28 mouse cellular contexts compared by ENCODE assay signal in genomic region chr6:49113895-49114294, GRCm38 (mm10). TPM values are rescaled to one million over a fixed set of nuclear protein-coding genes. Genes with fewer than 3 reads are reported as not detected.
DNase-seq lines count a peak whose midpoint lies in the region; ATAC-seq and TF ChIP-seq lines count a peak whose summit lies in the region.
"Had no signal": no experiment of that assay in that cellular context is flagged by ENCODE, and none has a peak within 500 bp of the region (broad histone marks: within the 10 kb centered on the region; RNA-seq: fewer than 3 reads in every experiment).

No protein-coding gene starts in this region.

- H3K4me3 ChIP-seq in intestine, postnatal 0 days (ENCODE audit: low read depth, low read length), result no peak overlapping the region
- H3K4me3 ChIP-seq in lung, postnatal 0 days (ENCODE audit: low read depth, low read length), result no peak overlapping the region
- H3K4me3 ChIP-seq: embryonic facial prominence, embryonic 12.5 days; heart, embryonic 10.5 days; heart, embryonic 15.5 days; hindbrain, embryonic 12.5 days; liver, embryonic 15.5 days; midbrain, embryonic 12.5 days; myocyte; neural tube, embryonic 12.5 days; stomach, embryonic 15.5 days had no signal

- H3K9me3 ChIP-seq in intestine, postnatal 0 days (ENCODE audit: control insufficient read depth), result no peaks in the 10 kb centered on the region
- no peaks in the 10 kb centered on the region for H3K9me3 ChIP-seq in lung, postnatal 0 days (ENCODE audit: low read length)
- H3K9me3 ChIP-seq: embryonic facial prominence, embryonic 12.5 days; heart, embryonic 10.5 days; heart, embryonic 15.5 days; hindbrain, embryonic 12.5 days; liver, embryonic 15.5 days; midbrain, embryonic 12.5 days; neural tube, embryonic 12.5 days; stomach, embryonic 15.5 days had no signal

- no peak for TF ChIP-seq EP300 in lung, postnatal 0 days (IDR thresholded peaks at IDR 0.05)

- WGBS in intestine, postnatal 0 days, result 35% methylated on average over 7 of the region's 7 CpGs
- 88% methylated on average over 7 of the region's 7 CpGs for WGBS in lung, postnatal 0 days

- DNase-seq in embryo, embryonic 11.5 days (ENCODE audit: low read depth, low spot score), result peak; percentile 5
- no peak for DNase-seq in embryo, embryonic 10.5 days (ENCODE audit: low spot score)
- peak; percentile 66 for DNase-seq in forelimb bud, embryonic 11.5 days (ENCODE audit: low read depth, low spot score)
- peak; percentile 30 for DNase-seq in mesoderm, embryonic 11.5 days (ENCODE audit: low read depth, low spot score)
- no peak for DNase-seq in urinary bladder, postnatal 14 days (ENCODE audit: low spot score)
- no peak for DNase-seq in lung, postnatal 0 days (ENCODE audit: low spot score)
- DNase-seq in testis, postnatal 14 days (ENCODE audit: low spot score), result no peak
- DNase-seq: adrenal gland, postnatal 10 days; cerebellum, adult 11 months; cerebellum, adult 9-10 months; gastrocnemius, postnatal 14 days; kidney, adult 2 months; kidney, postnatal 36 days; lung, embryonic 14.5 days; thymus, postnatal 25 days had no signal

- H3K4me2 ChIP-seq in intestine, postnatal 0 days (replicated peaks; ENCODE audit: low read depth), result no peak overlapping the region
- no peak overlapping the region for H3K4me2 ChIP-seq in lung, postnatal 0 days (replicated peaks; ENCODE audit: low read depth, low read length)
- H3K4me2 ChIP-seq: embryonic facial prominence, embryonic 12.5 days; heart, embryonic 15.5 days; hindbrain, embryonic 12.5 days; liver, embryonic 15.5 days; lung, embryonic 14.5 days; midbrain, embryonic 12.5 days; neural tube, embryonic 12.5 days; stomach, embryonic 15.5 days had no signal

- H3K27ac ChIP-seq in intestine, postnatal 0 days (ENCODE audit: low read depth, low read length), result 0 out of 2 replicates have a peak overlapping the region, but pooled peaks have one; percentile 6
- H3K27ac ChIP-seq in lung, postnatal 0 days (ENCODE audit: low read length), result no peak overlapping the region
- H3K27ac ChIP-seq: embryonic facial prominence, embryonic 12.5 days; heart, embryonic 10.5 days; heart, embryonic 15.5 days; hindbrain, embryonic 12.5 days; hindbrain, postnatal 0 days; liver, embryonic 15.5 days; midbrain, embryonic 12.5 days; neural tube, embryonic 12.5 days; stomach, embryonic 15.5 days had no signal

- peaks cover 19% of the 10 kb centered on the region for H3K36me3 ChIP-seq in intestine, postnatal 0 days (ENCODE audit: control insufficient read depth, insufficient read depth)
- no peaks in the 10 kb centered on the region for H3K36me3 ChIP-seq in lung, postnatal 0 days (ENCODE audit: insufficient read depth, low read length)

- H3K9ac ChIP-seq in intestine, postnatal 0 days (ENCODE audit: low read depth, low read length), result no peak overlapping the region
- no peak overlapping the region for H3K9ac ChIP-seq in lung, postnatal 0 days (replicated peaks; ENCODE audit: low read depth)
- H3K9ac ChIP-seq: embryonic facial prominence, embryonic 12.5 days; heart, embryonic 15.5 days; hindbrain, embryonic 12.5 days; liver, embryonic 15.5 days; lung, embryonic 14.5 days; midbrain, embryonic 12.5 days; neural tube, embryonic 12.5 days; stomach, embryonic 15.5 days had no signal

- no peaks in the 10 kb centered on the region for H3K4me1 ChIP-seq in intestine, postnatal 0 days (replicated peaks; ENCODE audit: control insufficient read depth, insufficient read depth, low read length)
- H3K4me1 ChIP-seq in lung, postnatal 0 days (ENCODE audit: insufficient read depth, low read depth, low read length), result no peaks in the 10 kb centered on the region; the same call in 1 of the 2 replicates
- H3K4me1 ChIP-seq: embryonic facial prominence, embryonic 12.5 days; hindbrain, embryonic 12.5 days; liver, embryonic 15.5 days; neural tube, embryonic 12.5 days; stomach, embryonic 15.5 days had no signal

- H3K27me3 ChIP-seq in intestine, postnatal 0 days (replicated peaks; ENCODE audit: control insufficient read depth, insufficient read depth, low read length), result no peaks in the 10 kb centered on the region
- H3K27me3 ChIP-seq in lung, postnatal 0 days (replicated peaks; ENCODE audit: insufficient read depth, low read length), result no peaks in the 10 kb centered on the region
- H3K27me3 ChIP-seq: CH12.LX; embryonic facial prominence, embryonic 12.5 days; heart, embryonic 15.5 days; hindbrain, embryonic 12.5 days; liver, embryonic 15.5 days; midbrain, embryonic 12.5 days; neural tube, embryonic 12.5 days; stomach, embryonic 15.5 days had no signal

- no peak for TF ChIP-seq CTCF in intestine, postnatal 0 days (IDR thresholded peaks at IDR 0.05; ENCODE audit: low read depth)
- TF ChIP-seq CTCF in lung, postnatal 0 days (IDR thresholded peaks at IDR 0.05), result no peak

- peak; percentile 69 for ATAC-seq in intestine, postnatal 0 days
- no peak for ATAC-seq in lung, postnatal 0 days
- ATAC-seq: forebrain, embryonic 16.5 days; hindbrain, postnatal 0 days had no signal

RNA-seq across cellular contexts. Expression of gene Malsu1, which starts 40.3 kb away (rescaled TPM):
- polyA plus RNA-seq in intestine, postnatal 0 days (2015; fragmentation: Nextera tagmentation; extraction: Ambion mirVana), result 86.5 and 86.9 TPM in 2 replicates
- 81.3 and 84.1 TPM in 2 replicates for polyA plus RNA-seq in lung, postnatal 0 days (2015; fragmentation: Nextera tagmentation; extraction: Ambion mirVana)

Comparison
In these comparisons a context has a peak if more than half of its experiments do, and no peak if none do; other contexts are left out.
1. DNase-seq: peak in embryo, embryonic 11.5 days (single experiment), forelimb bud, embryonic 11.5 days (single experiment) and mesoderm, embryonic 11.5 days (single experiment); none in embryo, embryonic 10.5 days (single experiment), urinary bladder, postnatal 14 days (single experiment), lung, postnatal 0 days (single experiment) and testis, postnatal 14 days (single experiment).